Mouse (Mus musculus) kidney, postnatal 0 days (tissue): ENCODE measurements around the gene Rhox6. TPM values are rescaled to one million over a fixed set of nuclear protein-coding genes. Genes with fewer than 3 reads are reported as not detected.

Experiments
- ATAC-seq: fragments of 200-750 bp; cut with Nextera tagmentation; replicated peaks from 2 replicates; pipeline ENCODE4 v1.8.0; 2017; ENCODE audit warnings: low read depth, moderate number of reproducible peaks, moderate TSS enrichment, moderate library complexity; ENCODE audit not compliant: low FRiP score
- DNase-seq: peaks from one replicate; pipeline ENCODE4 v3.0.0-alpha.2; 2016; ENCODE audit warnings: low spot score
- H3K27ac ChIP-seq: fragments of 300-500 bp; sonication (generic); 2 replicates; pipeline ENCODE4 v1.5.1; 2014; ENCODE audit warnings: mild to moderate bottlenecking
- H3K27me3 ChIP-seq: fragments of 300-500 bp; sonication (generic); 2 replicates; pipeline ENCODE4 v1.6.1; 2014; ENCODE audit warnings: low read length, mixed read lengths; ENCODE audit not compliant: insufficient read depth
- H3K36me3 ChIP-seq: fragments of 300-500 bp; sonication (generic); 2 replicates; pipeline ENCODE4 v1.6.1; 2014; ENCODE audit warnings: low read length, mixed read lengths; ENCODE audit not compliant: insufficient read depth
- H3K4me1 ChIP-seq: fragments of 300-500 bp; sonication (generic); replicated peaks from 2 replicates; pipeline ENCODE4 v1.6.1; 2014; ENCODE audit warnings: antibody characterized with exemption, low read length, mixed read lengths; ENCODE audit not compliant: insufficient read depth
- H3K4me2 ChIP-seq: fragments of 300-500 bp; sonication (generic); 2 replicates; pipeline ENCODE4 v1.6.1; 2014; ENCODE audit warnings: mild to moderate bottlenecking, low read length, moderate library complexity, mixed read lengths
- H3K4me3 ChIP-seq: fragments of 300-500 bp; sonication (generic); replicated peaks from 2 replicates; pipeline ENCODE4 v1.5.1; 2014; ENCODE audit warnings: low read depth, low read length
- H3K9ac ChIP-seq: fragments of 300-500 bp; sonication (generic); 2 replicates; pipeline ENCODE4 v1.6.1; 2014; ENCODE audit warnings: low read depth, low read length
- H3K9me3 ChIP-seq: fragments of 300-500 bp; sonication (generic); replicated peaks from 2 replicates; pipeline ENCODE4 v1.6.1; 2016; ENCODE audit warnings: low read length, inconsistent platforms, mixed read lengths
- CTCF ChIP-seq: IDR thresholded peaks from 2 replicates; pipeline ENCODE4 v1.5.1; 2016; ENCODE audit warnings: antibody characterized with exemption, low read depth, mild to moderate bottlenecking, moderate library complexity
- WGBS: fragments of 180-500 bp; shearing (Covaris S2); extraction: QIAGEN DNeasy Blood & Tissue Kit; methylation state at CpG from one replicate; pipeline ENCODE4 v1.1.7; 2014; 5-methylcytosine and 5-hydroxymethylcytosine counted together
- polyA plus RNA-seq: library from polyadenylated mRNA; unstranded; fragments of >200 nt; fragmentation: Nextera tagmentation; extraction: Ambion mirVana; gene quantifications from 2 replicates; pipeline ENCODE4 v1.2.1, GENCODE M21; 2015

Rhox6 gene
- polyA plus RNA-seq, 1 experiment from 2014 or later: not detected

DNA sequence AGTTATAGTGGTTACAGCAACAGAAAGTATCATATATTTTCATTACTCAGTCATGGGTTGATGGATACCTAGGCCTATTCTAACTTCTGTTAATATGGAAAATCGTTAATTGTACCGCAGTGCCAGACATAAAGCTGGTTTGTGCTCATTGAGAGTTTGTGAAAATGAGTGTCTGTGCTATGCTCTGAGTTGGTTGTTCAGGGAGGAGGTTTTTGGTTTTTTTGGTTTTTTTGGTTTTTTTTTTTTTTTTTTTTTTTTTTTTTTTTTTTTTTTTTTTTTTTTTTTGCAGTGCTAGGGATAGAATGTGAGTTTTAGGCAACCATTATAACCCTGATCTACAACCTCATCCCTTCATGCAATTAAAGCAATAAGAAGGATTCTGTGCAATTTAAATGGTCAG, 44.9 kb downstream of the Rhox6 start:
- whole genome bisulfite sequencing: 99% methylated on average over 2 of the region's 2 CpGs
- Histone ChIP-seq H3K36me3 (no peaks in the 10 kb centered on the region), H3K4me2 (no peak overlapping the region), H3K9me3 (no peaks in the 10 kb centered on the region), H3K4me1 (no peaks in the 10 kb centered on the region), H3K4me3 (no peak overlapping the region), H3K27me3 (no peaks in the 10 kb centered on the region), H3K9ac (no peak overlapping the region), H3K27ac (no peak overlapping the region)
- DNase-seq: no peak
- no peak for ATAC-seq
- TF ChIP-seq CTCF: no peak

DNA sequence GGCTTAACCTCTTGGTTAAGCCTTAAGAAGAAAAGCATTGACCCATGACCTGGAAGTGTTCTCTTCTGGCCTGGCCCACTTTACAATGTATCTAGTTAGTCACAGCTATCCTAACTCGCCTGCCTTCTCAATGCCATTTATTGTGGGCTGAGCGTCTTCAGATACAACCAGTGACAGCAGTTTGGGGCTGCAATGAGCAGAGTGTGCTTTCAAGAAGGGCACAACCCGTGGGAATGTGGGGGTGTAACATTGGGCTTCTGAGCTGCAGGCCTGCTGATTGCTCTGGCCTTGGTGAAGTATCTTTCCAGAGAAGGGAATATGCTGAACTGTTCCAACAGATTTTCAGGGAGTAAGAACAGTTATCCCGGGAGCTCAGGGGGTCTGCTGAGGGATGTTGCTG, 52.1 kb downstream of the Rhox6 start, which contains the start of gene Rhox8:
Gene Rhox8 (minus strand): TSS at position 101 of the 400 bp plus-strand sequence.
- ATAC-seq (no peak), DNase-seq (no peak)

More for the DNA sequence above, 52.1 kb downstream of the Rhox6 start, which contains the start of gene Rhox8:
- Histone ChIP-seq H3K27ac (no peak within 1 kb of the TSS), H3K4me1 (no peaks in the 10 kb centered on the region), H3K4me2 (no peak within 1 kb of the TSS), H3K4me3 (no peak within 1 kb of the TSS), H3K9ac (no peak within 1 kb of the TSS), H3K36me3 (no peaks in the 10 kb centered on the region), H3K27me3 (no peaks in the 10 kb centered on the region), H3K9me3 (no peaks in the 10 kb centered on the region)
- WGBS: 75% methylated on average over 4 of the region's 4 CpGs
- TF ChIP-seq CTCF: no peak

Other genes starting within 250 kb of the Rhox6 start
- not detected in 2 replicates for gene Rhox3f, start 245.9 kb upstream of the Rhox6 start, polyA plus RNA-seq
- gene Rhox4f, start 219.2 kb upstream of the Rhox6 start, polyA plus RNA-seq: not detected in 2 replicates
- gene Rhox3g, start 198.3 kb upstream of the Rhox6 start, polyA plus RNA-seq: not detected in 2 replicates
- not detected in 2 replicates for gene Rhox2g, start 183.4 kb upstream of the Rhox6 start, polyA plus RNA-seq
- not detected in 2 replicates for gene Rhox4g, start 175.6 kb upstream of the Rhox6 start, polyA plus RNA-seq
- gene Rhox3h, start 158.1 kb upstream of the Rhox6 start, polyA plus RNA-seq: not detected in 2 replicates
- gene Rhox2h, start 153.6 kb upstream of the Rhox6 start, polyA plus RNA-seq: not detected in 2 replicates
- 0.54 and 0.58 TPM in 2 replicates for gene Rhox5, start 22.1 kb upstream of the Rhox6 start, polyA plus RNA-seq
- not detected in 2 replicates for gene Rhox7a, start 4.8 kb downstream of the Rhox6 start, polyA plus RNA-seq
- not detected in 2 replicates for gene Rhox8, start 52.0 kb downstream of the Rhox6 start, polyA plus RNA-seq
- not detected in 2 replicates for gene Rhox7b, start 70.3 kb downstream of the Rhox6 start, polyA plus RNA-seq
- not detected in 2 replicates for gene Rhox9, start 74.9 kb downstream of the Rhox6 start, polyA plus RNA-seq
- gene Btg1-ps1, start 191.9 kb downstream of the Rhox6 start, polyA plus RNA-seq: not detected in 2 replicates
- gene Btg1-ps2, start 216.2 kb downstream of the Rhox6 start, polyA plus RNA-seq: not detected in 2 replicates
- gene Rhox10, start 239.6 kb downstream of the Rhox6 start, polyA plus RNA-seq: not detected in 2 replicates